Mouse (Mus musculus) ES-Bruce4 (cell line): ENCODE data around the gene Fam13a. TPM values are rescaled to one million over a fixed set of nuclear protein-coding genes. Genes with fewer than 3 reads are reported as not detected.

ENCODE experiments used
- H3K27ac ChIP-seq: 2 replicates; pipeline ENCODE4 v1.5.1; 2012; ENCODE audit warnings: low read length, inconsistent platforms; ENCODE audit not compliant: insufficient read depth
- H3K27me3 ChIP-seq: 2 replicates; pipeline ENCODE4 v1.6.1; 2012; ENCODE audit warnings: mild to moderate bottlenecking, low read length, inconsistent platforms; ENCODE audit not compliant: control insufficient read depth, poor library complexity, insufficient read depth, severe bottlenecking
- H3K36me3 ChIP-seq: 2 replicates; pipeline ENCODE4 v1.6.1; 2012; ENCODE audit warnings: inconsistent platforms, mild to moderate bottlenecking, low read length, moderate library complexity; ENCODE audit not compliant: control insufficient read depth, poor library complexity, insufficient read depth, severe bottlenecking
- H3K4me1 ChIP-seq: one replicate; pipeline ENCODE4 v1.8.1; 2011; ENCODE audit warnings: low read length; ENCODE audit not compliant: control insufficient read depth, insufficient read depth
- H3K4me3 ChIP-seq: 2 replicates; pipeline ENCODE4 v1.5.1; 2011; ENCODE audit warnings: low read depth, mild to moderate bottlenecking, low read length
- H3K9ac ChIP-seq: 2 replicates; pipeline ENCODE4 v1.6.1; 2012; ENCODE audit warnings: low read depth, mild to moderate bottlenecking, inconsistent platforms; ENCODE audit not compliant: poor library complexity, severe bottlenecking
- H3K9me3 ChIP-seq: replicated peaks from 2 replicates; pipeline ENCODE4 v1.6.1; 2012; ENCODE audit warnings: mild to moderate bottlenecking, low read length, inconsistent platforms; ENCODE audit not compliant: control insufficient read depth, poor library complexity, insufficient read depth, severe bottlenecking
- CTCF ChIP-seq: IDR thresholded peaks from one replicate; pipeline ENCODE4 v1.8.1; 2011; ENCODE audit warnings: low read depth, low read length
- EP300 ChIP-seq: IDR thresholded peaks from 2 replicates; pipeline ENCODE4 v1.6.1; 2011; ENCODE audit warnings: low read depth, low read length; ENCODE audit not compliant: insufficient read depth
- POLR2A ChIP-seq: IDR thresholded peaks from one replicate; pipeline ENCODE4 v1.8.1; 2011; ENCODE audit warnings: low read length; ENCODE audit not compliant: insufficient read depth
- polyA plus RNA-seq: library from polyadenylated mRNA; stranded (reverse); fragments of >200 nt; gene quantifications from 2 replicates; pipeline ENCODE4 v1.2.4, GENCODE M21; 2011; ENCODE audit warnings: low read depth; ENCODE audit not compliant: missing spikeins, insufficient read depth, insufficient read length

Fam13a gene
- polyA plus RNA-seq, 1 experiment: 1.6 TPM

DNA sequence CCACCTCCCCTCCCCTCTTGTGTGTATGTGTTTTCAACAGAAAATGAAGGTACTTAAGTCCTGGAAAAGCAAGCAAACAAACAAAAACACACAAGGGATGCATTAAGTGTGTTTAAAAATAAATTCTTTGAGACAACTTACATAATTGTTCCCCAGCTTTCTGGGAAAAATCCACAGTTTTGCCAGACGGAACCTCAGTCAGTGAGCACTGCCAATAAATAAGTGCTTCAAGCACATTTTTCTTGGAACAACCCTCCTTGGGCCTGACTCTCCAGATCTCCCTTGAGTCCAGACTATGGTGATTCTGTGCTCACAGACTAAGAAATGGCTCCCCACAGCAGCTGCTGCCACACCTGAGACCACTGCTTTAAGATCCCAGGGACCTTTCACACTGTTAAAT is 15.4 kb upstream of the Fam13a start:
- no peaks in the 10 kb centered on the region for H3K4me1 ChIP-seq
- H3K9ac ChIP-seq: no peak overlapping the region
- H3K27me3 ChIP-seq: no peaks in the 10 kb centered on the region
- TF ChIP-seq POLR2A: no peak
- no peak for TF ChIP-seq EP300
- TF ChIP-seq CTCF: no peak
- H3K9me3 ChIP-seq: no peaks in the 10 kb centered on the region
- H3K27ac ChIP-seq: no peak overlapping the region
- H3K4me3 ChIP-seq: no peak overlapping the region
- H3K36me3 ChIP-seq: no peaks in the 10 kb centered on the region

DNA sequence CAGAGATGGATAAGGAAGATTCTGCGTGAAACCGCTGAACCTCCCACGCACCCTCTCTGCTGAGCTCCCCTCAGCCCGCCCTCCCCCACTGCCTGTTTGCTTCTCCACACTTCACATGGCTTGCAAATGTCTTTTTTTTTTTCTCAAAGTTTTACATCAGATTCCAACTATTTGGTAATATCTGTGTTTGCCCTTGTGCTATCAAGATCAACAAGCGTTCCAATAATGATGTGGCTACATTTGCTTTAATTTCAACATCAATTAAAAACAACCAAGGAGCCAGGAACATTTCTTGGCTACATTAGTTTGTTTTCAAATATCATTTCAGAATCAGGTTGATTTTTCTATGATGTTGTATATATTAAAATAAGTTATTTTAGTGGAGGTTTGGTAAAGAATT is 8.4 kb upstream of the Fam13a start:
- H3K9me3 ChIP-seq: no peaks in the 10 kb centered on the region
- no peak overlapping the region for H3K4me3 ChIP-seq
- H3K4me1 ChIP-seq: no peaks in the 10 kb centered on the region
- H3K27me3 ChIP-seq: no peaks in the 10 kb centered on the region
- TF ChIP-seq CTCF (no peak), POLR2A (no peak), EP300 (no peak)
- H3K27ac ChIP-seq: no peak overlapping the region
- no peak overlapping the region for H3K9ac ChIP-seq
- no peaks in the 10 kb centered on the region for H3K36me3 ChIP-seq

DNA sequence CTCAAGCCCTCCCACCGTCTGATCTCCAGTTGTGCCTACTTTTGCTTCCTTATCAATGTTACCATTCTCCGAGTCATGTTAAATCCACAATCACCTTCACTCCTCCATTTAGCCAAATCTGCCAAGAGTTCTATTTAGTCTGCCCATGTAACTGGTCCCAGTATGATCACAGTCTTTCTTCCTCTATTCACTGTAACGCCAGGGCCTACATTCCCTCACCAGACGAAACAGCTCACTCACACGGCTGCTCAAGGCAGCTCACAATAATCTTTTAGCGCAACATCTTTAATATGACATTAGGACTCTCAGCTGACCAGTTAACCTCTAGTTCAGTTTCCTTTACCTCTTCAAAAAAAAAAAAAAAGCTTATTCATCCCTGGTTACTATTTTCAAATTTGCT is 7.2 kb upstream of the Fam13a start:
- Histone ChIP-seq H3K4me1 (no peaks in the 10 kb centered on the region), H3K27ac (no peak overlapping the region), H3K9ac (no peak overlapping the region), H3K27me3 (no peaks in the 10 kb centered on the region), H3K9me3 (no peaks in the 10 kb centered on the region), H3K4me3 (no peak overlapping the region), H3K36me3 (no peaks in the 10 kb centered on the region)
- TF ChIP-seq POLR2A (no peak), CTCF (no peak), EP300 (no peak)

DNA sequence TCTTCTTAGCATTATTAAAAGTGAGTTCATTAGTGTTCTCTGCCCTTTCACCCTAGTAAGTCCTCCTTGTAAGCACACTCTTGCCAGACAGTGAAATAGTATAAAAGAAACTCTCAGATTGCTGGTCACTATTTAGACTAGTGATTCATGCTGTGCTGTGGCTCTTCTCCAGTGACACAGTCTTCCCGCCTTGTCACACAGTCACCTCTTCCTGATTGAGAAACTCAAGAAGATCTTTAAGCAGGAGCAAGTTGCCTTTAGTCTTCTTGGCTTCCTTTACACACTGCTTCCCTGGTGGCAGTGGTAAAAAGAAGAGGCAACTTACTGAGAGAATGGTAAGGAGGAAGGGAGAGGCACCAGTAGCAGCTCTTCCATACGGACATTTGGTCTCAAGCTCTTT is 6.3 kb upstream of the Fam13a start:
- Histone ChIP-seq H3K4me1 (no peaks in the 10 kb centered on the region), H3K9ac (no peak overlapping the region), H3K4me3 (no peak overlapping the region), H3K27ac (no peak overlapping the region), H3K27me3 (no peaks in the 10 kb centered on the region), H3K36me3 (no peaks in the 10 kb centered on the region), H3K9me3 (no peaks in the 10 kb centered on the region)
- no peak for TF ChIP-seq POLR2A
- TF ChIP-seq EP300: no peak
- TF ChIP-seq CTCF: no peak

DNA sequence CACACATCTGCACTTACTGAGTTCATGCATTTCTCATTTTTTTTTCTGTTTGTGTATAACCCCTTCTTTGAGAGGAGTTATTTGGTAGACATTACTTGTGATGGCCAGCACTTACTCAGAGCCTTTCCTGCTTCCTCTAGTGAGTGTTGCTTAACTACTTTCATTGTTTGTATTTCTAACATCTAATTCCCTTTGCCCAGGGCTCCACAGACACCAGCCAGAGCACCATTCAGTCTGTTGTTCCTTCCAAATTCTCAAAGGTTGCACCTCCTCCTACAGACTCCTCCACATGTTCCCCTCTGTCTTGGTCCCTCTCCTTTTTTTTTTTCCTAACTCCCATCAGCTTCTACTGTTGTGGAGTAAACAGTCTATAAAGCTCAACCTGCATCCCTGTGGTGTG is 5.7 kb upstream of the Fam13a start:
- H3K27ac ChIP-seq: no peak overlapping the region
- no peaks in the 10 kb centered on the region for H3K9me3 ChIP-seq
- no peak overlapping the region for H3K9ac ChIP-seq
- no peaks in the 10 kb centered on the region for H3K4me1 ChIP-seq
- TF ChIP-seq POLR2A (no peak), EP300 (no peak), CTCF (no peak)
- no peak overlapping the region for H3K4me3 ChIP-seq
- no peaks in the 10 kb centered on the region for H3K36me3 ChIP-seq
- no peaks in the 10 kb centered on the region for H3K27me3 ChIP-seq

DNA sequence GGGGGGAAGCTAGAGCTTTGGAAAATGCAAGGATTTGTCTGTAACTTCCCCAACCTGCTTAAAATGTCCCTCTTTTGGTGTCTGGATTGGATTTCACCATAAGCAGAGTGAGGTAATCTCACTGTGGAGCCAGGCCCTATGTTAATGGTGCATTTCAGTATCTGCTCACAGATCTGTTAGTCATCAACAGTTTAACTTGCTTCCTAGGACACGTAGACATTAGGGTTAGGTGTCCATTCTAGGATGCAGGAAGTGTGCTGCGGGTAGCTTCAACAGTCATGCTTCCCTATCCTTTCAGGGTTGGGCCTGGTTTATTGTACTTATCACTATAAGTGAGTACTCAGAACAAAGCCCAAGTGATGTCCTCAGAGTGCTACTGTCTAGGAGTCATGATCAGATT is 4.5 kb upstream of the Fam13a start:
- no peaks in the 10 kb centered on the region for H3K4me1 ChIP-seq
- no peak overlapping the region for H3K4me3 ChIP-seq
- no peak overlapping the region for H3K27ac ChIP-seq
- no peaks in the 10 kb centered on the region for H3K27me3 ChIP-seq
- H3K36me3 ChIP-seq: no peaks in the 10 kb centered on the region
- H3K9me3 ChIP-seq: no peaks in the 10 kb centered on the region
- H3K9ac ChIP-seq: no peak overlapping the region
- TF ChIP-seq POLR2A (no peak), EP300 (no peak), CTCF (no peak)
